Mouse (Mus musculus): Measurements from ENCODE around the gene Dmd.

DNA sequence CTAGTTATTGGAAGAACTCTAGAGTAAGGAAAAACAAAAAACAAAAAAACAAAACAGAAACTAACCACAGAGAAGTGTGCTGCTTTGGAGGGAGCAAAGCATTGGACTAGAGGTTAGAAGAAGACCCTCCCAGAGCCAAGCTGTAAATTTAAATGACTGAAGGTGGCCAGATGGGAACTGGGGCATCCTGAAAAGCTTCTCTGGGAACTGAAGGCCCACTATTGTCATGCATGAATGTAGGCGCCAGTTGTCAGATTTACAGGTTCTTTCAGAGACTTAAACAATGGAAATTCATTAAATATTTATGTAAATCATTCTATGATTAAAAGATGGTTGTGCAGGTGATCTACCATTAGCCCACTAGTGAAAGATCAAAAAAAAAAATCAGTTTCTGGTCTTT is 2128.9 kb downstream of the Dmd start:
- no peak for TF ChIP-seq POLR2A (IDR thresholded peaks at IDR 0.05; ENCODE audit: insufficient read depth, low read depth, low read length)
- no peak for TF ChIP-seq CTCF (IDR thresholded peaks at IDR 0.05)
